Mouse (Mus musculus): ENCODE results near the gene Atp1b2.

The Atp1b2 gene

GRCm38 (mm10) chr11:69580091-69580514 lies 25.6 kb downstream of the Atp1b2 start, which contains the start of the genes Wrap53 and Trp53:
TSS of gene Wrap53 (minus strand) at chr11:69580255.
TSS of gene Trp53 (plus strand) at chr11:69580359.
- DNase-seq (ENCODE audit: low spot score), result peak; percentile 93

DNA sequence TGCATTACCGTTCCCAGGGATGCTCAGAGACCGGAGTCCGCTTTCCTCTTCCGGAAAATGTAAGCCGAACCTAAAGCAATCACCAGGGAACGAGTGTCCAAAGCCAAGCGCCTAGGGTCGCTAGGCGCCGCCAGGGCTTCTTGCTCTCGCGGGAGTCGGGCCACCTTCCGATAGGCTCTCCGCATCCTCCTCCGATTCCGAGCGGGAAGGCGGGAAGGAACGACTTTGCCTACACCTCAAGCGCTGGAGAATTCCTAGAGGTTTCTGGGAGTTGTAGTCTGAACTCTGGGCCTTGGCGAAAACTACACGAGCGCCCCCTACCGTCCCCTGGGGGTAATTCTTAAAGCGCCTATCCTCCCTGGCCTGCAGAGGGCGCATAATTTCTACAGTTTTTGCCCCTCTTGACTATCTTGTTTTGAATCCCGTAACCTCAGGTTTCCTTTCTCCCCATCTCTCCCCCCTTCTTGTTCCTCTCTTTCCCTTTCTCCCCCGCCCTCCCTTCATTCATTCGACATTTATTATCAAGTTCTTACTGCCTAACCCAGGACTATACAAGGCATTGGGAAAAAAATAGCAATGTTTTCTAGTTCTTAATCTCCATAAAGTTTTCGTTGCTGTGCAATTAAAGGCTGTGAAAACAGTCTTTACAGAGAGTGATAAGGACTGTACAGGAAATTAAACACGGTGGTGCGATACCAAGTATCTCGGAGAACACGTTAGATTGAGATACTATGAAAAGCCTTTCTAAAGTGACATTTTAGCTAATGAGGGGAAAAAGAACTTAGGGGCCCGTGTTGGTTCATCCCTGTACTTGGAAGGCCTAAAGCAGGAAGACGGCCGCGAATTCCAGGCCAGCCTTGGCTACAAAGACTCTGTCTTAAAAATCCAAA lies 26.4 kb downstream of the Atp1b2 start:
- peak; percentile 97 for DNase-seq (ENCODE audit: low spot score)

DNA sequence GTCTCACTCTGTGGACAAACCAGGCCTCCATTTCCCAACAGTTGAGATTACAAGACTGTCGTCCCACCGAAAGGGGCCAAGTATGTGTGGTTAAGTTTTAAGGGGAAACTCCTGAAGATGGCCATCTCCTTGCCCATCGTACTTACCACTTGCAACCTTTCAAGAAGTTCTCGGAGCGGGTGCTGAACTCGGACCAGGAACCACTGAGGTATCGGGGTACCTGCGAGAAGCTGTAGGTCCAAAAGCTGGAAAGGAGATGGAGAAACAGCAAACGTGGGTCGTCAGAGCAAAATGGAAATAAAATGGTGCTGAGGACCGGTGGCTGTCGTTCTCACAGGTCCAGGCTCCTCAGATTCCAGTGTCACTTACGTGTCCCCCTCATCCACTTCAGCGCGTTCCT lies 27.4 kb downstream of the Atp1b2 start:
- no peak for DNase-seq (ENCODE audit: low spot score)

DNA sequence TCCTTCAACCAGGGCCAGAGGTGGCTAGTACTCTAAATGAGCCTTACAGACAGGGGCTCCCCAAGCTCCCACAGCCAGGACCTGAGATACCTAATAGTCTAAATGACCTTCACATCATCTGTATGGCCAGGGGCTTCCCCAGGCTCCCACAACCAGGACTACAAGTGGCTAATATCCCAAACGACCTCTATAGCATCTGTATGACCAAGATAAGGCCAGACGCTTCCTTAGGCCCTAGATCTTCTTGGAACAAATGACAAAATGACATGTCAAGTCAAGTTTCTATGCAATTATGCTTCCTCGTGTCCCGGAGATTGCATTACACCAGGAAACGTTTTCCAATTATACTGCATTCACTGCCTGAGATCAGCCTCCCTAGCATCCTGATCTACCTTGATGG lies 29.4 kb downstream of the Atp1b2 start:
- DNase-seq (ENCODE audit: low spot score), result no peak

DNA sequence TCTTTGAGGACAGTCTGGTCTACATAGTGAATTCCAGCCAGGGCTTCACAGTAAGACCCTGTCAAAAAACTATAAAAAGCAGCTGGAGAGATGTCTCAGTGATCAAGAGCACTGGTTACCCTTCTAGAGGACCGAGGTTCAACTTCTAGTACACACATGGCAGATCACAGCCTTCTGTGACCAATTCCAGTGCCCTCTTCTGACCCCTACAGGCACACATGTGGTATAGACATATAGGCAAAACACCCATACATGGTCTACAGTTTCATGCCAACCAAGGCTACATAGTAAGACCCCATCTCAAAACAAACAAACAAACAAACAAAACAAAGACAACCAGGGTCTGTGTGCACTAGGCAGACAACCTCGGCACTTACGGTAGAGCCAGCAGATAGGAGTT lies 30.5 kb downstream of the Atp1b2 start:
- no peak for DNase-seq (ENCODE audit: low spot score)

GRCm38 (mm10) chr11:69565131-69565530 lies 40.6 kb downstream of the Atp1b2 start:
- no peak for DNase-seq (ENCODE audit: low spot score)

DNA sequence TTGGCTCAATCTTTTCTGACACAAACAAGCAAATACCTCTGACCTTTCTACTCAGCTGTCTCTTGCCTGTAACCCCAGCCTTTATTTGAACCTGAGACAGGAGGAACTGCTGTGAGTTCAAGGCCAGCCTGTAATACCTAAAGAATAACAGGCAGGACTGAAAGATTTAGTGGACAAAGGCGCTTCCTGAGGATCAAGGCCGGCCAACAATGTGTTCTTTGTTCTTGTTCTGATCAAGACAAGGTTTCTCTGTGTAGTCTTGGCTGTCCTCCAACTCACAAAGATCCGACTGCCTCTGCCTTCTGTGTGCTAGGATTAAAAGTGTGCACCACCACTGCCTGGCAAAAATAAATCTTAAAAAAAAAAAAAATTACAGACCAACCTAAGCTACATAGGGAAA lies 41.4 kb downstream of the Atp1b2 start:
- no peak for DNase-seq (ENCODE audit: low spot score)

DNA sequence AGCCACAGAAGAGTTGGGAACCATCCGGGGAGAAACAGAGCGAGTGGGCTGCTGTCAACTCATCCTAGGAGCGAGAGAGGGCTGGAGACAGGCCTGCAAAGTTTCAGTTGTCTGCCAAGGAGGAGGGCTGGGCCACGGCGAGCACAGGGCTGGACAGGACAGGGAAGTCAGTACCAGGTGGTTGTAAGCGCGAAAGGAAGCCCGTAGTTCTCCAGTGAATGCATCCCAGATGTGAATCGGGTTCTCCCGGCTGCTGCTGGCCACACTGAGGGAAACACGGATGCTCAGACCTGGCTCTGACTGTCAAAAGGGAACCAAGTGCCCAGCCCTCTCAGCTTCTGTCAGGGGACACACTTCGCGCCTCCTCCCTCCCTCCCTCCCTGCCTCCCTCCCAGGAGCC lies 42.4 kb downstream of the Atp1b2 start:
- DNase-seq (ENCODE audit: low spot score), result no peak

- DNase-seq (ENCODE audit: low spot score), result peak; percentile 61
Observed at GRCm38 (mm10) chr11:69560896-69561854, 44.6 kb downstream of the Atp1b2 start.

DNA sequence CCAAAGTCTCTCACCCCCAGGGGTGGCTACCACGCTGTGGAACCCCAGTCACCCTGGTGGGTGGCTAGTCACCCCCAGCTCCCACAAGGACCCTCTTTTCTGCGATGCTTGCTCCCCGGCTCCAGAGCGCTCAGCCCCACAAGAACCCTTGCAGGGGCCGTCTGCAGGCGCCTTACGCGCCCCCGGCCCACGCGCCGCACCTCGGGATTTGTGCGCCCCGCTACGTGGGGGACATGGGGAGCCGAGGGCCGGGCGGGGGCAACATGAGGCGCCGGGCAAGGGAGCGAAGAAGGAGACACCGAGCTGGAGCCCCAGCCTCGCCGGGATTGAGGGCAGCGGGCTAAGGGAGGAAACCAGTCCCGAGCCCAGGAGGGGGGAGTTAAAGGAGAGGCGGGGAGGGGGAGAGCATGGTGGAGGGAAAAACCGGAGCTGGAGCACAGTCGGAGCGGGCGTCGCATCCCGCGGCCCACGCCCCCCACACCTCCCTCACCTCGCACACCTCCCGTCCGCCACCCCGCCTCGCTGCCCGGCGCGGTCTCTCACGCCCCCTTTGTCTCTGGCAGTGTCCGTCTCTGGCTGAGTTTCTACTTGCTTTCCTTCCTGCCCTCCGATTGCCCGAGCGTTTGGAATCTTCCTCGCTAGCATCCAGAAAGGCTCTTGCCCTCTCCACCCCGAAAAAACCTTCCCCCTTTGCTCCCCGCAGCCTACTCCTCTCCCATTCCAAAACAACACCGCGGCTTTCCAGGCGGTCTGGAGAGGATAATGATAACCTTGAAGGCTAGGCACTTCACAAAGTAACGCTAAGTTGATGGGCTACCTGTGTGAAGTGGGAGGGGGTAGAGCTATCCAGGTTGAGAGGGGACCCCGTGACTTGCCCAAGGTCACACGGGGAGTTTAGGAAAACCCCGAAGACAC lies 45.6 kb downstream of the Atp1b2 start, which contains the start of gene Efnb3:
TSS of gene Efnb3 (minus strand) at position 355 of the 915 bp plus-strand sequence.
- peak; percentile 63 for DNase-seq (ENCODE audit: low spot score)

DNA sequence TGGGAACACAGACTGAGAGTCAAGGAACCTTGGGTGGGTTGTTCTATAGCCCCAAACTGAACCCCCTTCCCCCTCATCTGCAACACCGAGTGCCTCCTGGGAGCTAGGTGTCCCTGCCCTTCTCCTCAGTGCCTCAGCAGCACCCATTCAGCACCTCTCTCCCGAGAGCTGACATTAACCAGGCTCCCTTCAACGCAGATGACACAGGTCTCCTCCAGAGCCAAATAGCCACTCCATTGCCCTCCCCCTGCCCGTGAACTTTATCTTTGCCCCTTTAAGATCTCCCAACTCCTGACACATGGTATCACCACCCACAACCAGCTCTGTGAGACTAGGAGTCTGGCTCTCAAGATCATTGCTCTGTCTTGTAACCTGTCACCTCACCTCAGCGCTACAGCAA lies 46.6 kb downstream of the Atp1b2 start:
- DNase-seq (ENCODE audit: low spot score), result no peak

DNA sequence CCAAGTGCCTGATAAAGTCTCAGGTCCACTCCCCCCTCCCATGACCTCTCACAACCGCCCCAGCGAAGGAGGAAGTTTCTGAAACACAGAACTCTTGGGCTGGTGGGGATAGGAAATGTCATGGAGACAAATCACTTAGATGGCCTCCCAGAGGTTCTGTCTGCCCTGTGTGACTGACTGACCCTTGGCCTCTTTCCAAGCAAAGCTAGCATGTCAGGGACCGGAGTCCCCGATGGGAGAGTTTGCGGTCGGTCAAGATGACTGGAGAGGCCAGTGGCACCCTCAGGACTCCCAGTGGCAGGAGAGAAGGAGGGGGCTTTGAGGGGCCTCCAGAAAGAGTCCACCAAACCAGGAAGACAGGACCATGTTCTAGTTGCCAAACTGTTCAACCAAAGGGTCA lies 47.0 kb downstream of the Atp1b2 start:
- no peak for DNase-seq (ENCODE audit: low spot score)

DNA sequence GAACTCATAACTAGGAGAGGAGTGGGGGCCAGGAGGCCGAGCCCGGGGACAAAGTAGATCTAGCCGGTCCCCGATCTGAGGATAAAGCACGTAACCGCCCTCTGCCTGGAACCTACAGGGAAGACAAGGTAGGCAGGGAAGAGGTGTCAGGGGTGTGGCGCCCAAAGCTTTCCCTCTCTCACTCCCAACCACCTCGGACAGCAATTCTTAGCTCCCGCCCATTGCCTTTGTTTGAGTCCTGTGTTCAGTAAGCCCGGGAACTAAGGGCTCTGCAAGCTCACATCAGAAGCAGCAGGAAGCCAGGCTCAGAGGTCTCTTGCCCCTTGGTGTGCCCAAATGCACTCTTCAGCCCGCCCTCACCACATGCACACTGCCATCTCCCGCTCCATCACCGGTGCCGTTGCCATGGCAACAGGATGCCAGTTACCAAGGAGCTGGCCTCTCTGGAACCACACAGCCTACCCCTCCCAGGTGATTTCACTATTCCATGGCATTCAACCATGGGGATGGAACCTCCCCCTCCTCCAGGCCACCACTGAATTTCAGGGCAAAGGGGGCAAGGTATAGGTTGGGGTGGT lies 48.3 kb downstream of the Atp1b2 start:
- DNase-seq (ENCODE audit: low spot score), result peak; percentile 68

DNA sequence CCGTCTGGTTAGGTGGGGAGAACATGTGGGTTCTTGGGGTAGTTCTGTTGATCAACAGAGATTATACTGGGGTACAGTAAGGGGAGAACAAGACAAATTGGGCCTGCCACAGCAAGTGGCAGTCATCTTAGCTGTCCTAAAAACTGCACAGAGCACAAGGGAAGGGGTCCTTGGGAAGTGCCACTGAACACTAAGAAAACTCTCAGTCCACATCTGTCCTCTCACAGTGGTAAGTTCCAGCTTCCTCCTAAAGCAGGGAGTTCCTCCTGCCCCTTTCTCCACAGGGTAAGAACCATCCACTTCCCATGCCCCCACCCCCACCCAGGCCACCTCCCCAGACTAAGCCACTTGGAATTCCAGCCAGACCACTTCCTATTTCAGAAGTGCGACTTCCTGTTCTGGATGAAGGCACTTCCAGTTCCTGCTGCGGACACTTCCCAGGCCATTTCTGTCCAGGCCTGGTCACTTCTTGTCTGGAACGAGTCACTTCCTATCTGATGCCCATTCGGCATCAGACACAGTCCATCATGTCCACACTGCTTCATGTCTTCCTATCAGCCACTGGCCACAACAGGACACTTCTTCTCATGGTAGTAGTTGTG lies 51.1 kb downstream of the Atp1b2 start:
- DNase-seq (ENCODE audit: low spot score), result no peak

GRCm38 (mm10) chr11:69553341-69553721 lies 52.4 kb downstream of the Atp1b2 start:
- DNase-seq (ENCODE audit: low spot score), result no peak

DNA sequence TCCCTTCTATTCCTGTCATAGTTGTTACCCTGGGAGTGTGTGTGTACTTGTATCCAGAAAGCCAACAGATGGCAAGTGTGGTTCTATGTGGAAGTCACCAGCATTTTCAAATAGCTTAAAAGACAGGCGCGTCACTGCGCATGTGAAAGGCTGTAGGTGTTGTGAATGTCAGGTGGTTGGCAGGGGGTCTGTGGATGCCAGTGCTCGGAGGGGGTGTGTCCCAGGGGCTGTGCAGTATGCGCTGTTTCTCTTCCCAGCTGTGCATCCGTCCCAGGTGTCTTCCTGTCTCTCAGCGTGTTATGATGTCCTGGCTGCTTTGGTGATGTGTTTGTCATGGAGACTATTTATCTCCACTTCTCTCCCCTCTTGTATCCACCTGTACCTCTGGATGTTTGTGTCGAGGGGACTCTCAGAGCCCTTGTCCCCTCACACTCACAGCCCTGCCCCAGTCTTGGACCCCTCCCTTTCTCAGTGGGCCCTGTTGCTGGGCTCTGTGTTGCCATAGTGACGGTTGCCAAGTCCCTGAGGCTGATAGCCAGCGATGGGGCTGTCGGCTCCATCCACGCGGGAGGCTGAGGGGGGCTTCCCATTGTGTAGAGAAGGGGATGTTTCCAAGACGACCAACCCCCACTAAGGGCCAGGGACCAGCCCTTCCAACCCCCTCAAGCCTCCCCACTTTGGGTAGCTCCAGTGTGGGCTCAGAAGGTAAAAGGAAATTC lies 53.0 kb downstream of the Atp1b2 start:
- DNase-seq (ENCODE audit: low spot score), result peak; percentile 67

GRCm38 (mm10) chr11:69551310-69551709 lies 54.4 kb downstream of the Atp1b2 start:
- no peak for DNase-seq (ENCODE audit: low spot score)

Data from layer of hippocampus, adult 11-12 months (tissue).